Mouse (Mus musculus): ENCODE measurements around the gene Nol12. TPM values are rescaled to one million over a fixed set of nuclear protein-coding genes. Genes with fewer than 3 reads are reported as not detected.

Nol12 gene
- 17.2 and 18.8 TPM in 2 replicates for polyA plus RNA-seq (2012; ENCODE audit: low replicate concordance)

GRCm38 (mm10) chr15:78934784-78935320, at the start of gene Nol12:
Nol12 (plus strand) TSS chr15:78934933.

GRCm38 (mm10) chr15:78899409-78899739, 35.4 kb upstream of the Nol12 start, which contains the start of gene Gm49510:
Gm49510 (plus strand) TSS chr15:78899667.

GRCm38 (mm10) chr15:78899740-78900584, 34.8 kb upstream of the Nol12 start, which contains the start of gene Sh3bp1:
Sh3bp1 (plus strand) TSS chr15:78899768.

GRCm38 (mm10) chr15:78913632-78914090, 21.1 kb upstream of the Nol12 start, which contains the start of gene Pdxp:
Pdxp (plus strand) TSS chr15:78913919.

GRCm38 (mm10) chr15:78926021-78926919, 8.5 kb upstream of the Nol12 start, which contains the start of gene Lgals1:
Lgals1 (plus strand) TSS chr15:78926725.

GRCm38 (mm10) chr15:78947657-78948056, 12.9 kb downstream of the Nol12 start, which contains the start of gene Triobp:
Triobp (plus strand) TSS chr15:78947724.

Other genes with a start within 250 kb of the Nol12 start
- gene Elfn2, start 216.2 kb upstream of the Nol12 start, polyA plus RNA-seq (2012; ENCODE audit: low replicate concordance), result 0.48 TPM in 1 of 2 replicates, not detected in the other
- gene Mfng, start 161.5 kb upstream of the Nol12 start, polyA plus RNA-seq (2012; ENCODE audit: low replicate concordance), result 20.2 and 32.5 TPM in 2 replicates
- gene Card10, start 131.9 kb upstream of the Nol12 start, polyA plus RNA-seq (2012; ENCODE audit: low replicate concordance), result 0.91 and 3.5 TPM in 2 replicates
- 1.2 and 3.8 TPM in 2 replicates for gene Cdc42ep1, start 92.3 kb upstream of the Nol12 start, polyA plus RNA-seq (2012; ENCODE audit: low replicate concordance)
- gene Lgals2, start 79.4 kb upstream of the Nol12 start, polyA plus RNA-seq (2012; ENCODE audit: low replicate concordance), result not detected in 2 replicates
- gene Gga1, start 57.7 kb upstream of the Nol12 start, polyA plus RNA-seq (2012; ENCODE audit: low replicate concordance), result 196 and 266 TPM in 2 replicates
- 2.8 and 3.6 TPM in 2 replicates for gene Gm49510, start 35.3 kb upstream of the Nol12 start, polyA plus RNA-seq (2012; ENCODE audit: low replicate concordance)
- gene Sh3bp1, start 35.2 kb upstream of the Nol12 start, polyA plus RNA-seq (2012; ENCODE audit: low replicate concordance), result 524 and 1,002 TPM in 2 replicates
- 8.9 and 14.7 TPM in 2 replicates for gene Pdxp, start 21.0 kb upstream of the Nol12 start, polyA plus RNA-seq (2012; ENCODE audit: low replicate concordance)
- gene Lgals1, start 8.2 kb upstream of the Nol12 start, polyA plus RNA-seq (2012; ENCODE audit: low replicate concordance), result 15.8 and 51.1 TPM in 2 replicates
- 91.0 and 129 TPM in 2 replicates for gene Triobp, start 12.8 kb downstream of the Nol12 start, polyA plus RNA-seq (2012; ENCODE audit: low replicate concordance)
- 32.8 and 70.9 TPM in 2 replicates for gene H1f0, start 93.5 kb downstream of the Nol12 start, polyA plus RNA-seq (2012; ENCODE audit: low replicate concordance)
- gene Galr3, start 107.0 kb downstream of the Nol12 start, polyA plus RNA-seq (2012; ENCODE audit: low replicate concordance), result 0.38 and 1.2 TPM in 2 replicates
- 41.1 and 171 TPM in 2 replicates for gene Ankrd54, start 128.0 kb downstream of the Nol12 start, polyA plus RNA-seq (2012; ENCODE audit: low replicate concordance)
- gene Eif3l, start 140.2 kb downstream of the Nol12 start, polyA plus RNA-seq (2012; ENCODE audit: low replicate concordance), result 8.7 and 44.6 TPM in 2 replicates
- 15.6 and 50.5 TPM in 2 replicates for gene Micall1, start 174.0 kb downstream of the Nol12 start, polyA plus RNA-seq (2012; ENCODE audit: low replicate concordance)
- gene Polr2f, start 206.1 kb downstream of the Nol12 start, polyA plus RNA-seq (2012; ENCODE audit: low replicate concordance), result 65.9 and 87.9 TPM in 2 replicates
- 1.7 TPM in 1 of 2 replicates, not detected in the other for gene 1700088E04Rik, start 206.3 kb downstream of the Nol12 start, polyA plus RNA-seq (2012; ENCODE audit: low replicate concordance)
- gene Sox10, start 230.3 kb downstream of the Nol12 start, polyA plus RNA-seq (2012; ENCODE audit: low replicate concordance), result 0.42 TPM in 1 of 2 replicates, not detected in the other